Mouse (Mus musculus): ENCODE data around the gene Ing1. TPM values are rescaled to one million over a fixed set of nuclear protein-coding genes. Genes with fewer than 3 reads are reported as not detected.
A peak's percentile ranks its signal among the peaks of the same experiment; 100 is the strongest.

Ing1 gene
- polyA plus RNA-seq, 1 experiment from 2014 or later: 36.4 TPM

DNA sequence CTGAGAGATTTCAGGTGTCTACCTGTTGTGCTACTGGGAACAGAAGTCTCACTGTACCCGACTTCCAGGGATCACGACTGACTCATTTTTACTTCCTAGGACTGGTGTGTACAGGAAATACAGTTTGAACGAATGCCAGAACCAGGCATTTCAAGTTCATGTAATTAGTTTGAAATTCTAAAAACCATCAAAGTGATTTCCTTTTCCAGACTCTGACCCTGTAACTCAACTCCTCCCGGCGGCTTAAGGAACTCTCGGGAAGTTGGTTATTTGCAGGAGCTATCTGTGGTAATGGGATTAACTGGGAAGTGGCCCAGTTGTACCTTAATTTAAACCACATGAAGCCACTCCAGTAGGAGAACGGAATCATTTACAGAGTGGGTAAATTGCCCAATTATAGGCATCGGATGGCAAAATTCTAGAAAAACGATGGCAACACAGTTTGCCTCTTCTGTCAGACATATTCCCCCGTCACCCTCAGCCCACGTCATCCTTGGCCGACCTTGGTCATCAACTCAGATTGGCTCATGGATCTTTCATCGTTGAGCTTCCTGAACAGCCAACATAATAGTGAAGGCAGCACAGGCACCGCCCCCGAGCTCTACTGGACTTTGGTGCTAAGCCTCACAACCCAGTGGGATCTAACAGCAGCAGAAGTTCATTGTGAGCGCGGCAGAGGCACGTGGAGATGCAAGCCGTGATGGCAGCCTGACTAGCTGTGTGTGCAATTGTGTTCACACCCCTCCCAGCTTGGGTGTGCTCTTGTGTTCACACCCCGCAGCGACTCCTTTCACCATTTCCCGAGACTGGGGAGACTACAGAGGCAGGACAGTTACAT is 14.1 kb downstream of the Ing1 start:
- Histone ChIP-seq H3K9ac (0 out of 2 replicates have a peak overlapping the region, but pooled peaks have one; percentile 11), H3K4me3 (no peak overlapping the region), H3K4me2 (no peak overlapping the region), H3K27ac (peak overlapping the region; percentile 28; the same call in 1 of the 2 replicates), H3K9me3 (no peaks in the 10 kb centered on the region), H3K4me1 (peaks cover 20% of the 10 kb centered on the region), H3K27me3 (peaks cover 9% of the 10 kb centered on the region), H3K36me3 (peaks cover 29% of the 10 kb centered on the region)
- WGBS: 36% methylated on average over 22 of the region's 22 CpGs
- no peak for ATAC-seq (ENCODE audit: insufficient number of reproducible peaks, insufficient read depth, low FRiP score, low TSS enrichment, low read depth)

DNA sequence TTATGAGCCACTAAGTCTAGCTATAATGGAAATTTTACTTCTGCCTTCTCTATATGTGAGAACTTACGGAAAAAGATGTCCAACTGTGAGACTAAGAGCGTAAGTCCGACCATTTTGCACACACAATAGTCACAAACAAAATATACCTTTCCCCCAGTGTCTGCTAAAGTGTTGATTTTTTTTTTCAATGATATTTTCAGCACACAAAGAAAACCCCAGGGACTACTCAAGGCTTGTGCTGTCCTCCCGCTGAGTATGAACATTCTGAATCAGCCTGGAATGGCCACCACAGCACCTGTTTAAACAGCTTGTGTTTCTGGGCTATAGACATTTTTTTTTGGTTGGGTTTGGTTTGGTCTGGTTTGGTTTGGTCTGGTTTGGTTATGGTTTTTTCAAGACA is 15.4 kb downstream of the Ing1 start:
- Histone ChIP-seq H3K27me3 (peaks cover 9% of the 10 kb centered on the region), H3K9ac (no peak overlapping the region), H3K27ac (no peak overlapping the region), H3K4me1 (peaks cover 32% of the 10 kb centered on the region), H3K4me2 (no peak overlapping the region), H3K9me3 (no peaks in the 10 kb centered on the region), H3K4me3 (no peak overlapping the region), H3K36me3 (peaks cover 17% of the 10 kb centered on the region)
- ATAC-seq (ENCODE audit: insufficient number of reproducible peaks, insufficient read depth, low FRiP score, low TSS enrichment, low read depth): no peak
- WGBS: 90% methylated on average over 4 of the region's 4 CpGs

DNA sequence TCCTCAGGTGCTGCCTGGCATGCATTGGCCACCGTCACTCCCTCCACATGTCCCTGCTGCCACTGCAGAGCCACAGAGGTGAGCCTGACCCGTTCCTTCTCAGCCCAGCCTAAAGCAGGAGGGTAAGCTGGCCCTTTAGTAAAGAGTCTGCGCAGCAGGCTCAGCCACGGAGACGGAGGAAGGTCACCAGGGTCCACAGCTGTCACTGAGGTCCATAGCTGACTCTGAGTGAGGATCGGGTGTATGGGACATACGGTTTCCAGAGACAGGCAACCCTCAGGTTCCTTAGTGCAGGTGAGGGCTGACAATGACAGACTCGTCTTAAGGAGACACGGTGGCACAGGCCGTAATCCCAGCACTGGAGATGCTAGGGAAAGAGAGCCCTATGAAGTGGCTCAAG is 16.6 kb downstream of the Ing1 start:
- WGBS: 84% methylated on average over 10 of the region's 10 CpGs
- ATAC-seq (ENCODE audit: insufficient number of reproducible peaks, insufficient read depth, low FRiP score, low TSS enrichment, low read depth): no peak
- H3K4me2 ChIP-seq: no peak overlapping the region
- H3K36me3 ChIP-seq: peaks cover 9% of the 10 kb centered on the region; the same call in 1 of the 2 replicates
- H3K27ac ChIP-seq: no peak overlapping the region
- H3K4me3 ChIP-seq: no peak overlapping the region
- peaks cover 9% of the 10 kb centered on the region for H3K27me3 ChIP-seq
- H3K4me1 ChIP-seq: peaks cover 35% of the 10 kb centered on the region
- H3K9ac ChIP-seq: no peak overlapping the region
- H3K9me3 ChIP-seq: no peaks in the 10 kb centered on the region

DNA sequence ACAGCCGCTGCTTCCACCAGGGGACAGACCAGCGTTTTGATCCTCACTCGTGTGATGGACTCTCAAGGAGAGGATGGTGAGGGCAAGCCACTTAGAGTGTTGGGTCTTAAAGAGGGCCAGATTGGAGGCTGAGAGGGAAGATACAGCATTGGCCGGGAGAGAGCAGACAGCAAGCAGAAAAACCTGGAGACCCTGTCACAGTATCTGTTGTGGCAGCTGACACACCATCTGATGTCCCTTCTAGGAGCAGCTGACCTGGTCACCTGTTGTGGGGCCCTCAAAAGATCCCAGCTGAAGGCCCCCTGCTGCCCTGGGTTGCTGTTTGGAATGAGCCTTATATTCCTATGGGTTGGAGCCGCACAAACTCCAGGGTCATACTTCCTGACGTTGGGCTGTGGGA is 17.1 kb downstream of the Ing1 start:
- Histone ChIP-seq H3K36me3 (0 out of 2 replicates have a peak, but pooled peaks cover 7% of the 10 kb centered on the region), H3K9me3 (no peaks in the 10 kb centered on the region), H3K9ac (no peak overlapping the region), H3K4me1 (peaks cover 35% of the 10 kb centered on the region), H3K4me2 (no peak overlapping the region), H3K27me3 (peaks cover 9% of the 10 kb centered on the region), H3K27ac (no peak overlapping the region), H3K4me3 (no peak overlapping the region)
- 78% methylated on average over 6 of the region's 6 CpGs for WGBS
- ATAC-seq (ENCODE audit: insufficient number of reproducible peaks, insufficient read depth, low FRiP score, low TSS enrichment, low read depth): no peak

DNA sequence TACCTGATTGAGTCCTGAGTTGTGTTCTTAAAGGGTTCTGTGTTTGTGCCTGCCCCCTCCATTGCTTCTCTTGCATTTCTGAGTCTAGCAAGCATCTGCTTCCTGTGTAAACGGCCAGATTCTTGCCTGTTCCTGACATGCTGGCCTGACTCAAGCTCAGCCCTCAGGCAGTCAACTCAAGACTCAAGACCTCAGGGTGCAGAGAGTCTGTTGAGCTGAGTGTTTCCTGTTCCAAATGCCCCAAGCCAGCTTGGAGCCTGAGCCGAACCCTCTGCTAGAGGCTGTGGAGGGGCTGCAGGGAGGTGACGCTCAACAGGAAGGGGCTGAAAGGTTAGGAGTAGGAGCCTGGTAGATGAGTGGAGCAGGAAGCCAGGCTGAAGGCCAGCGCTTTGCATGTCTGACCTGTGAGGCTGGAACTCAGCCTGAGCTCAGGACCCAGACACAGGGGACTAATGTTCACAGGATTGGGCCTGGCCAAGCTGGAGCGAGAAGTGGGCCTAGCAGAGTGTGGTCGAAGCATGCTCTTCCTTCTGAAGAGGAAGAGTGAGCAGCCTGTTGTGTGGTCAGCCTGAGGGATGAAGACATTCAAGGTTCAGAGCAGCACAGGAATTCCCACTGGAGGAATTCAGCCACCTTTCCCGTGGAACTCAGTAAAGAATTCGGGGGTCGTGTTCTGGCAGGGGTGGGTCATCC is 19.7 kb downstream of the Ing1 start:
- ATAC-seq (ENCODE audit: insufficient number of reproducible peaks, insufficient read depth, low FRiP score, low TSS enrichment, low read depth): no peak
- H3K36me3 ChIP-seq: no peaks in the 10 kb centered on the region
- no peak overlapping the region for H3K27ac ChIP-seq
- 53% methylated on average over 9 of the region's 9 CpGs for WGBS
- H3K9ac ChIP-seq: no peak overlapping the region
- no peaks in the 10 kb centered on the region for H3K9me3 ChIP-seq
- no peak overlapping the region for H3K4me3 ChIP-seq
- H3K4me1 ChIP-seq: peaks cover 21% of the 10 kb centered on the region
- peaks cover 9% of the 10 kb centered on the region for H3K27me3 ChIP-seq
- H3K4me2 ChIP-seq: no peak overlapping the region

DNA sequence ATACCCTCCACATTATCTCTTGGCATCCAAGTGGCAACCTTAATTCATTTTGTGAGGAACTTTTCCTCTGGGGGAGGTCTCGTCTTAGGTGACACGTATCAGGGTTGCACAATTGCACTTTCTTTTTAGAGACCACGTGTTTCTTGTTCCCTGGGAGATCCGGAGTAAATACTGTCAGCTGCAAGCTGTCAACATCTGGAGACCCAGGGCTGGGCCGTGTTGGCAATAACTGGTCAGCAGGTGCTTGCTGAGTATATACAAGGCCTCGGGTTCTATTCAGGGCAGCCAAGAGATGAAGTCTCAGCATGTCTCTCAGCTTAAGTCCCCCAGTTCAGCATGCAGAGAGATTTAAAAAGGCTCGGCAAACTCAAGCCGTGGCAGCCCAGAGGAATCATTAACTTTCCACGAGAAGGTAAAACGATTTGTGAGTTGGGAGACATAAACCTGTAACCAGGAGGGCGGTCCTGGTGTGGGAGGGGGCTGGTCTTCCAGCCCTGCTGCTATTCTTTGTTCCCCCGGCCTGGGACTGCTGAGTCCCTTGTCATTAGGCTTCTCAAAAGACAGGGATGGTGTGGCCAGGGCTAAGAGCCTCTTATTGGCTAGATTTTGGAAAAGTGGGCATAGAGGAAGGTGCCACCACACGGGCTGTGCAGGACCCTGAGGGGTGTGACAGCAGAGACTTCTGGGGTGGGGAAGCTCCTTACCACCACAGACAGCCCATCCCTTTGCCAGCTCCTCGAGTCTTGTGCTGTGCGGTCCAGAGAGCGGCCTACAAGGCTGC is 20.4 kb downstream of the Ing1 start:
- Histone ChIP-seq H3K36me3 (no peaks in the 10 kb centered on the region), H3K4me1 (peaks cover 21% of the 10 kb centered on the region), H3K4me3 (no peak overlapping the region), H3K27me3 (peaks cover 9% of the 10 kb centered on the region), H3K9ac (no peak overlapping the region; the same call in 1 of the 2 replicates), H3K27ac (no peak overlapping the region), H3K4me2 (no peak overlapping the region), H3K9me3 (no peaks in the 10 kb centered on the region)
- ATAC-seq (ENCODE audit: insufficient number of reproducible peaks, insufficient read depth, low FRiP score, low TSS enrichment, low read depth): no peak
- WGBS: 58% methylated on average over 16 of the region's 16 CpGs

DNA sequence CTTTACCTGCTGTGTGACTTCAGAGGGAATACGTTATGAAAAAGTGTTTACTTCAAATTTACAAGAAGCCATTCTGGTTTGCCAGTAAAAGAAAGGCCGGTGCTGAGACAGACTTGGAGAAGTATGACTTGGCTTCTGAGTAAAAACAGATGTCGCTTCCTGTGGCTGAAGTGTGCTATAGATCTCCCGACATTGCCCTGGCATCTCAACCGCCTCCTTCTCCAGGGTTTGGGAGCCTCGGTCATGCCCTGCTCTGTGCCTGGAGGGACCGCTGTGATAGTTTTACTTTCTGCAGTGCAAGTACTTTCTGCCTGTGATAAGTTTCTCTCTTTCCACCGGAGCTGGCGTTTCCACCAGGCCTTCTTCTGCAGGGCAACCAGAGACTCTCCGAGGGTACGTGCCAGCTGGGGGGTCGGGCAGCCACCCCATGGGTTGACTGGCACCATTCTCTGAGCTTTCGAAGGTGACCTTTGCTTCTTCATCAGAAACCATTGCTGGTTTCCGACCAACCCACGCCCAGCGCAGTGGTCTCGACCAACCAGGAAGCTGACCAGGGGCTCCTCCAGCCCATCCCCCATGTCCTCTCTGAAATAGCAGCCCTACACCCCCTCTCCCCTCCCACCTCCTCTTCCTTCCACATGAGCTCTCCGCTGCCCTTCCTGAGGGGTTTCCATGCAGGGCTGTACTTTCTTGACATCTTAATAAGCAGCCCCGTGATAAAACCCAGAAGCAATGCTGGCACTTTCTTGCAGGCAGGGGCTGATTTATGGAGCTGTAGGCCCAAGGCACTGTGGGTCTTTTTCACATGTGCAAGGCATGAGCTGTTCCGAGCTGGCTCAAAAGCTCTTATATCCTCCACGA is 30.4 kb downstream of the Ing1 start:
- Histone ChIP-seq H3K27me3 (no peaks in the 10 kb centered on the region), H3K9ac (0 out of 2 replicates have a peak overlapping the region, but pooled peaks have one; percentile 36), H3K4me1 (peaks cover 14% of the 10 kb centered on the region), H3K9me3 (peaks cover 8% of the 10 kb centered on the region; the same call in 1 of the 2 replicates), H3K4me3 (no peak overlapping the region), H3K27ac (peak overlapping the region; percentile 80), H3K36me3 (no peaks in the 10 kb centered on the region), H3K4me2 (peak overlapping the region; percentile 33)
- 0 out of 2 replicates have a peak, but pooled peaks have one; percentile 56 for ATAC-seq (ENCODE audit: insufficient number of reproducible peaks, insufficient read depth, low FRiP score, low TSS enrichment, low read depth)
- WGBS: 47% methylated on average over 21 of the region's 21 CpGs

DNA sequence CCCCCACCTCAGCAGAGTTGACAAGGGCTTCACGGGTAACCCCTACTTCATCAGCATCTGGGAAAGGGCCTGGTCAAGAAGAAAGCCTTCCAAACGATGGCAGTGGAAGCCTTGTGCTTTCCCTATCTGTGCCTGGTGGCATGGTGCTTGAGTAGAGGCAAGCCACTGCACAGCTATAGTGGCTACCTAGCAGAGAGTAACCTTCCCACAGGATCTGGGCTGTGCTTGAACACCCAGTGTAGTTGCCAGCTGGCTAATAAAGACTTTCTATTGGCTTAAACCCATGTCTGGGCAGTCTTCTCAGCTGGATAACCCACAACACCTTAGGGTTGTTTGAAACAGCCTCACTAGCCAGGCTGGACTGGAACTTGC is 31.0 kb downstream of the Ing1 start:
- no peak overlapping the region for H3K4me2 ChIP-seq
- peaks cover 8% of the 10 kb centered on the region; the same call in 1 of the 2 replicates for H3K9me3 ChIP-seq
- H3K9ac ChIP-seq: no peak overlapping the region
- H3K27me3 ChIP-seq: no peaks in the 10 kb centered on the region
- H3K4me3 ChIP-seq: no peak overlapping the region
- ATAC-seq (ENCODE audit: insufficient number of reproducible peaks, insufficient read depth, low FRiP score, low TSS enrichment, low read depth): no peak
- H3K4me1 ChIP-seq: peaks cover 14% of the 10 kb centered on the region
- H3K27ac ChIP-seq: peak overlapping the region; percentile 80
- H3K36me3 ChIP-seq: no peaks in the 10 kb centered on the region
- WGBS: 47% methylated on average over 2 of the region's 2 CpGs

DNA sequence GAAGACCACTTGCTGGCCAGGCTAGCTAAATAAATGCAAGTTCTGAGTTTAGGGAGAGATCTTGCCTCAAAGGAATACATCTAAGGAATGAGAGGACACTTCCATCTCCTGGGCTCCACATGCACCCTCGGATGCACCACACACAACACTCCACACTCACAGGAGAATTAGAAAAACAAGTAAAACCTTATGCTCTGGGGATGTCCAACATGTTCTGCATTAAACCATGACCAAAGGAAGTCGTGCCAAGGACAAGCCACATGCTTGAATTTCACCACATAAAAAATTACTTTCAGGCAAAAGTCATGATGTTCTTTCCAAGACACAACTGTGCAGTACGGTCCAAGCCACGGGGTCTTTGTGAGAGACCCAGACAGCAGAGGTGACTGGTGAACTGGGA is 36.5 kb downstream of the Ing1 start:
- no peak overlapping the region for H3K4me3 ChIP-seq
- H3K27ac ChIP-seq: peak overlapping the region; percentile 64
- no peaks in the 10 kb centered on the region for H3K9me3 ChIP-seq
- H3K4me2 ChIP-seq: no peak overlapping the region
- peaks cover 7% of the 10 kb centered on the region for H3K4me1 ChIP-seq
- no peaks in the 10 kb centered on the region for H3K36me3 ChIP-seq
- 0 out of 2 replicates have a peak, but pooled peaks have one; percentile 61 for ATAC-seq (ENCODE audit: insufficient number of reproducible peaks, insufficient read depth, low FRiP score, low TSS enrichment, low read depth)
- no peak overlapping the region for H3K9ac ChIP-seq
- 38% methylated on average over 4 of the region's 4 CpGs for WGBS
- no peaks in the 10 kb centered on the region for H3K27me3 ChIP-seq

DNA sequence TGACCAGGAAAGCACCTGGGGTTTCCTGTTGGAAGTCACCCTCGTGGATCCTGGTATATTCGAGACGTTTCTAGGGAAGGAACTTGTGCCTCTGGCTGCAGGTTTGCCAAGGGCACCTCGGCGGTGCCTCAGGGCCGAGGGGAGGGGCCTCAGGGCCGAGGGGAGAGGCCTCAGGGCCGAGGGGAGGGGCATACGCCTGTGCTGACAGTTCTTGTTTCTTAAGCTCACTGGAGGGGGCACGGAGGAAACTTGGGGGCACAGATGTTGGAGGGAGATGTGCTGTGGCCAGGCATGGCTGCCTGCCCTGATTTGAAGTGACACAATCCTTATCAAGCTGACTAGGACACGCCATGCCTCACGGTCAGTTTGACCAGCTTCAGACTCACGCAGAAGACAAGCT is 36.9 kb downstream of the Ing1 start:
- Histone ChIP-seq H3K4me3 (no peak overlapping the region), H3K36me3 (no peaks in the 10 kb centered on the region), H3K9ac (no peak overlapping the region), H3K4me2 (peak overlapping the region; percentile 26; the same call in 1 of the 2 replicates), H3K27me3 (no peaks in the 10 kb centered on the region), H3K4me1 (peaks cover 7% of the 10 kb centered on the region), H3K9me3 (no peaks in the 10 kb centered on the region), H3K27ac (peak overlapping the region; percentile 64)
- WGBS: 41% methylated on average over 13 of the region's 13 CpGs
- no peak for ATAC-seq (ENCODE audit: insufficient number of reproducible peaks, insufficient read depth, low FRiP score, low TSS enrichment, low read depth)

Data from embryonic facial prominence, embryonic 13.5 days (tissue).